Mouse (Mus musculus): ENCODE measurements around the gene Mgat4a. TPM values are rescaled to one million over a fixed set of nuclear protein-coding genes. Genes with fewer than 3 reads are reported as not detected.

Gene Mgat4a
- polyA plus RNA-seq, 1 experiment, result 20.6 TPM

DNA sequence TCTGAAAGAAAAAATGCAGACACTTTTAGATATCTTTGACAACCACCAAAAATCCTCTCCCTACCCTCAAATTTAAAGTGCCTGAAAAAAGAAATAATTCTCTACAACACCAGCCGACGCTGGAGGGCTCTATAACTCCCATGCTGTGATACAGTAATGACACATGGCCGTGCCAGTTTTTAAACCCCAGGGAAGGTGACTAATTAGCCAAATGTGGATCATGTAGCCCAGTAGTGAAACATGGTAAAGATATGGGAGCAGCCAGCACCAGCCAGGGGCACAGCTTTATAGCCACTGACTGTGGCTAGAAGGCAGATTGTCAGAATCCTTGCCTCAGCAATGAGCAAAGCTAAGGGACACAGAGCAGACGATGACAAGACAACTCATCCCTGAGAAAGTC, 19.5 kb upstream of the Mgat4a start:
- H3K36me3 ChIP-seq (ENCODE audit: control insufficient read depth, insufficient read depth, low read length), result no peaks in the 10 kb centered on the region
- 98% methylated on average over 4 of the region's 4 CpGs for WGBS
- TF ChIP-seq POLR2A (IDR thresholded peaks at IDR 0.05; ENCODE audit: control insufficient read depth, extremely low read depth, insufficient read depth, low read length, poor library complexity) (no peak), CTCF (IDR thresholded peaks at IDR 0.05; ENCODE audit: borderline replicate concordance, control insufficient read depth, extremely low read depth, insufficient read depth, low read length, poor library complexity) (no peak)
- no peaks in the 10 kb centered on the region for H3K27me3 ChIP-seq (ENCODE audit: control insufficient read depth, insufficient read depth, low read length)
- H3K4me1 ChIP-seq (replicated peaks; ENCODE audit: control insufficient read depth, insufficient read depth, low read length), result no peaks in the 10 kb centered on the region
- no peak for DNase-seq
- no peak overlapping the region for H3K4me3 ChIP-seq (ENCODE audit: control insufficient read depth, insufficient read depth, low read length)
- peak overlapping the region; percentile 31; the same call in 1 of the 2 replicates for H3K27ac ChIP-seq (ENCODE audit: control insufficient read depth, insufficient read depth, low read length)

DNA sequence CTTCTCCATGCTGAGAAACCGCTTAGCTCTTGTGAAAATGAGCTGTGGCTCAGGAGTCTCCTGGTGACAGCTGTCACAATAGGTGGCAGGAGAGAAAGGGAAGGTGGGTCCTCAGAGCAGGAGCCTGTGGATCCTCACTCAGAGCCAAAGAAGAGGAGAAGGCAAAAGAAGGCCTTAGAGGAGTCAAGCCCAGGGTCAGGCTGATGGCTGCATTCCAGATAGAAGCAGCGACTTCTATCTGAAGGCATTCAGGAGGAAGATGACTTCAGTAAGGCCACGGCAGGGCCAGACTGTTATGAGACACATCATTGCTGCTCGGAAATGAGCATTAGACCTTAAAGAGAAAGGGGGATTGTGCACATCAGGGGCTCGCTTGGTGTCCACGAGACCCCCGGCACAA, 11.2 kb upstream of the Mgat4a start:
- Histone ChIP-seq H3K4me3 (ENCODE audit: control insufficient read depth, insufficient read depth, low read length) (no peak overlapping the region), H3K36me3 (ENCODE audit: control insufficient read depth, insufficient read depth, low read length) (no peaks in the 10 kb centered on the region), H3K4me1 (replicated peaks; ENCODE audit: control insufficient read depth, insufficient read depth, low read length) (peaks cover 14% of the 10 kb centered on the region), H3K27ac (ENCODE audit: control insufficient read depth, insufficient read depth, low read length) (no peak overlapping the region), H3K27me3 (ENCODE audit: control insufficient read depth, insufficient read depth, low read length) (no peaks in the 10 kb centered on the region)
- 94% methylated on average over 7 of the region's 7 CpGs for WGBS
- no peak for TF ChIP-seq CTCF (IDR thresholded peaks at IDR 0.05; ENCODE audit: borderline replicate concordance, control insufficient read depth, extremely low read depth, insufficient read depth, low read length, poor library complexity)
- TF ChIP-seq POLR2A (IDR thresholded peaks at IDR 0.05; ENCODE audit: control insufficient read depth, extremely low read depth, insufficient read depth, low read length, poor library complexity), result no peak
- no peak for DNase-seq

DNA sequence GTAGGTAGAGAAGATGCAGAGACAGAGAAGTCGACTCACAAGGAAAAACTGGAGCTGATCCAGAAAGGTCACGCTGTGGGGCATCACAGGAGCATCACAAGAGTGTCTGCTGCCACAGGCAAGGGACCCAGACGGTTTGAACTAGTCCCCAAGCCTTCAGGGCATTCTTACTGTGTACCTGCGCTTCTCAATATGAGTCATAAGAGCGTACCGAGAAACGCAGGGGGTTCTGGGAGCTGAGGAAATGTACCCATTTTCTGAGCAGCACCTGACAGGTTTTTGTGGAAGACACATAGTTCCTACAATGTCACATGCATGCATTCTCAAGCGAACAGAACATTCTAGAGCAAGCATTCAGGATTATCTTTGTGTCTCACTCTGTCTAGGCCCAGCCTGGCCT, 8.7 kb upstream of the Mgat4a start:
- 94% methylated on average over 8 of the region's 8 CpGs for WGBS
- H3K4me1 ChIP-seq (replicated peaks; ENCODE audit: control insufficient read depth, insufficient read depth, low read length), result peaks cover 30% of the 10 kb centered on the region

DNA sequence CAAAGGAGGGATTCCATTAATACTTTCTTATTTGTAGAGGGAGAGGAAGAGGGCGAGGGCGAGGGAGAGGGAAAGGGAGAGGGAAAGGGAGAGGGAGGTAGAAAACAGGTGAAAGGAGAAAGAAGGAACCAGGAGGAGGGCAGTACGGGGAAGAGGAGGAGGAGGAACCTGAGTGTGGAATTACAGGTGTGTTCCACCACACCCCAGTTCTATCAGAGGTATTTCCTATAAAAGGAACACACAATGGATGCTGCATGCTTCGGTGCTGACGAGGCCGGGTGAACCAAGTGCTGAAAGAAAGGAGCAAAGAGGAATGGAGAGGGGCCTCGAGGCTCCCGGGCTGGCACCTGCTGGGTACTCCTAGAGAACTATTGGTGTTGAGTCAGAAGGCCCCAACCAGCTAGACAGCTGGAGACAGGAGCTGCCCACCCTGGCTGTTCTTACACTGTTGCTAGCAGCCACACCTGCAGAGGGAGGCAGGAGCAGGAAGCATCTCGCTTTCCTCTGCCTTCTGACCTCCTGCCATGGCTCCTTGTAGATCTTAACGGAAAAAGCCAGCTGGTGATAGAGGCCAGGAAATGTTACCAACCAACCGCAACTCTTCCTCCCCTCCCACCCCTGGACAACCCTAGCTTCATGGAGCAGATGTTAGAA, 5.7 kb upstream of the Mgat4a start:
- WGBS, result 27% methylated on average over 11 of the region's 11 CpGs
- peak; percentile 71 for DNase-seq
- Histone ChIP-seq H3K4me1 (replicated peaks; ENCODE audit: control insufficient read depth, insufficient read depth, low read length) (peaks cover 34% of the 10 kb centered on the region), H3K27ac (ENCODE audit: control insufficient read depth, insufficient read depth, low read length) (peak overlapping the region; percentile 58), H3K36me3 (ENCODE audit: control insufficient read depth, insufficient read depth, low read length) (no peaks in the 10 kb centered on the region), H3K4me3 (ENCODE audit: control insufficient read depth, insufficient read depth, low read length) (no peak overlapping the region), H3K27me3 (ENCODE audit: control insufficient read depth, insufficient read depth, low read length) (no peaks in the 10 kb centered on the region)
- TF ChIP-seq CTCF (IDR thresholded peaks at IDR 0.05; ENCODE audit: borderline replicate concordance, control insufficient read depth, extremely low read depth, insufficient read depth, low read length, poor library complexity) (no peak), POLR2A (IDR thresholded peaks at IDR 0.05; ENCODE audit: control insufficient read depth, extremely low read depth, insufficient read depth, low read length, poor library complexity) (no peak)

More for the DNA sequence above, 8.7 kb upstream of the Mgat4a start:
- H3K27ac ChIP-seq (ENCODE audit: control insufficient read depth, insufficient read depth, low read length), result no peak overlapping the region
- DNase-seq, result no peak
- TF ChIP-seq POLR2A (IDR thresholded peaks at IDR 0.05; ENCODE audit: control insufficient read depth, extremely low read depth, insufficient read depth, low read length, poor library complexity) (no peak), CTCF (IDR thresholded peaks at IDR 0.05; ENCODE audit: borderline replicate concordance, control insufficient read depth, extremely low read depth, insufficient read depth, low read length, poor library complexity) (no peak)
- H3K36me3 ChIP-seq (ENCODE audit: control insufficient read depth, insufficient read depth, low read length), result no peaks in the 10 kb centered on the region
- H3K27me3 ChIP-seq (ENCODE audit: control insufficient read depth, insufficient read depth, low read length), result no peaks in the 10 kb centered on the region
- no peak overlapping the region for H3K4me3 ChIP-seq (ENCODE audit: control insufficient read depth, insufficient read depth, low read length)

DNA sequence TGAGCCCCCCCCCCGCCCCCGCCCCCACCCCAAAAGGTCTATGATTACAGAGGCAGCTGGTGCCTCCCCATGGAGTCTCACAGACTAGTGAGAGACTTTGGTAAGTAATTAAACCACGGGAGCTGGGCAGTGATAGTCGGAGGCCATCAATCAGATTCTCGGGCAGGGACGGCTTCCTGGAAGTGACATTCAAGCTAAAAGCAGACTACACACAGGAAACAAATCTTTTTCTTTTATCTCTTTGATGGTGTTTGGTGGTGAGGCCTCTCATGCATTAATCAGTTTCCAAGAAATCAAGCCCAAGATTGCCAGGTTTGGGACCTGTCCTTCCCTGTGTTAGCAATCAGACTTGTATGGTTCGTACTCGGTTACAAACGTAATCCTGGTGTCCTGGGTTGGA, 3.4 kb upstream of the Mgat4a start:
- Histone ChIP-seq H3K27ac (ENCODE audit: control insufficient read depth, insufficient read depth, low read length) (no peak overlapping the region), H3K4me1 (replicated peaks; ENCODE audit: control insufficient read depth, insufficient read depth, low read length) (peaks cover 38% of the 10 kb centered on the region), H3K27me3 (ENCODE audit: control insufficient read depth, insufficient read depth, low read length) (no peaks in the 10 kb centered on the region), H3K36me3 (ENCODE audit: control insufficient read depth, insufficient read depth, low read length) (no peaks in the 10 kb centered on the region), H3K4me3 (ENCODE audit: control insufficient read depth, insufficient read depth, low read length) (no peak overlapping the region)
- no peak for DNase-seq
- WGBS, result 6% methylated on average over 9 of the region's 9 CpGs
- TF ChIP-seq POLR2A (IDR thresholded peaks at IDR 0.05; ENCODE audit: control insufficient read depth, extremely low read depth, insufficient read depth, low read length, poor library complexity) (no peak), CTCF (IDR thresholded peaks at IDR 0.05; ENCODE audit: borderline replicate concordance, control insufficient read depth, extremely low read depth, insufficient read depth, low read length, poor library complexity) (no peak)

DNA sequence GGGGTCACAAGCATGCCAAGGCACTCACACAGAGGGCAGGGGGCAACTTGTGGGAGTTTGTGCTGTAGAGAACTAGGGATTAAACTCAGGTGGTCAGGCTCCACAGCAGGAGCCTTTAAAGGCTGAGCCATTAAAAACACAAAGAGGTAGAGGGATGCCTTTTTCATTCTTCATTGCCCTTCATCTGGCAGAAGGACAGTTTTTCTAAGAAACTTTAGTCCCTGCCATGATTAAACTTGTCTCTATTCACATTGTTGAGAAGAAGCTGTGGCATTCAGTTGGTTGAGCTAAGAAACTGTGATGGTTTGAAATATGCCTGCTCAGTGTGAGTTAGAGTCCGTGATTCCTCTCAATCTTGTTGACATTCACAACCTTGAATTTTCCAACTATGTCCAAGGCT, 2.2 kb upstream of the Mgat4a start:
- no peak overlapping the region for H3K27ac ChIP-seq (ENCODE audit: control insufficient read depth, insufficient read depth, low read length)
- WGBS, result 100% methylated on average over 1 of the region's 1 CpGs
- no peak overlapping the region for H3K4me3 ChIP-seq (ENCODE audit: control insufficient read depth, insufficient read depth, low read length)

More for the DNA sequence above, 2.2 kb upstream of the Mgat4a start:
- DNase-seq, result no peak
- TF ChIP-seq CTCF (IDR thresholded peaks at IDR 0.05; ENCODE audit: borderline replicate concordance, control insufficient read depth, extremely low read depth, insufficient read depth, low read length, poor library complexity), result no peak
- no peak for TF ChIP-seq POLR2A (IDR thresholded peaks at IDR 0.05; ENCODE audit: control insufficient read depth, extremely low read depth, insufficient read depth, low read length, poor library complexity)
- Histone ChIP-seq H3K36me3 (ENCODE audit: control insufficient read depth, insufficient read depth, low read length) (no peaks in the 10 kb centered on the region), H3K4me1 (replicated peaks; ENCODE audit: control insufficient read depth, insufficient read depth, low read length) (peaks cover 34% of the 10 kb centered on the region), H3K27me3 (ENCODE audit: control insufficient read depth, insufficient read depth, low read length) (no peaks in the 10 kb centered on the region)

Measured in thymus, adult 2 months (tissue).